Mouse (Mus musculus) ES-CJ7 (cell line): ENCODE data around the gene Gm5431.

Source experiments
- DNase-seq: peaks from one replicate; pipeline ENCODE4 v3.0.0; 2011; ENCODE audit warnings: low read depth, low spot score

The Gm5431 gene

DNA sequence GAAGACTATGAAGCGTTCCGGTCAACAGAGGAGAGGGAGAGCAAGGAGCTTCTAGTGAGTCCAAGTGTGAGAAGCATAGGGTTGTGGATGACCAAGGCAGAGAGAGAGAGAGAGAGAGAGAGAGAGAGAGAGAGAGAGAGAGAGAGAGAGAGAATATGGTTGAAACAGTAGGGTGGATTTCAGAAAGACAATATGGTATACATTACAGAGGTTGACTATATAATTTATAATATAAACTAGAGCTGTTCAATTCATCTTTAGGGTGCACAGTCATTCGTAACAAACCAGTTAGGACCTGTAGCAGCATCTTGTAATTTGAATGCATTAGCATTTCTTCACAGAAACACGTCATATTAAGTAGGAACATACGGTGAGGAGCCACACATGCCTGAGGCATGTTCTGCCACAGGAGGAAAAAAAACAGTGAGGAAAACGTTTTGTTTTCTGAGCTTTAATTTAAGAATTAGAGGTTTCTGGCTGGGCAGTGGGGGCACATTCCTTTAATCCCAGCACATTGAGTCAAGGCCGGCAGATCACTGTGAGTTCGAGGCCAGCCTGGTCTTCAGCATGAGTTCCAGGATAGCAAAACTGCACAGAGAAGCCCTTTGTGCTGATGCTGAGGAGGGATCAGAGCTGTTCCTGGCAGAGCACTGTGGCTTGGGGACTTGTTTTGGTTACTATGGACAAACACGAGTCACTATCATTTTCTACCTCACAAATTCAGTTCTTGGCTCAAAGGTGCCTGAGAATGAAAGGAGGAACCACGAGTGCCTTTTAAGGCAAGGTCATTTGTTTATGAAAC is 62.9 kb downstream of the Gm5431 start:
- no peak for DNase-seq

DNA sequence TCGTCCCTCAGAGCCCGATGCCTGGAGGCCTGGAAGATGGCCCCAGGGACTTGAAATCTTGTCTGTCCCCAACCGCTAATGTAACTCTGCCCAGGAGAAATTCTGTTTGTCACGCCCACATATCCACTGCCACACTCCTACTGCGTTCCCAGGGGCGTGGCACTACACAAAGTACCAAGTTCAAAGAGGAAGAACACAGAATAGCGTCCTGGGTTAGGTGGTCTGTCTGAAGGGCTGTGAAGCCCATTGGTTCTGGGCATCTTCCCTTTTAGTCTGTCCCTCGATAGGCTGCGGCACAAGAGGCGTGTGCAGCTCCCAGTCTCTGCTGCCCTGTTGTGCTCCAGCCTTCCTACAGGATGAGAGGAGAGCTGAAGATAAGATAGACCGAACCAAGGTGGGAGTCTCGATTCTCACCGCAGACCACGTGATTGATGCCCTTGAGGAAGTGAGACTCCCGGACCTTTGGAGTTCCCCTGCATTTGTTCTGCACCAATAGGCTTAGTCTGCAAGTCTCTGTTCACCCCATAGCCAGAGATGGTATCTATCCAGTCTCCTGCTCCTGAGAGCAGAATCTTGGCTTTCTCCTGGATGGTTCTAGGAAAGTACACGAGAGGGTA is 63.7 kb downstream of the Gm5431 start:
- DNase-seq = peak; percentile 83
